Mouse (Mus musculus): Measurements from ENCODE around the gene Vstm4.

The Vstm4 gene

DNA sequence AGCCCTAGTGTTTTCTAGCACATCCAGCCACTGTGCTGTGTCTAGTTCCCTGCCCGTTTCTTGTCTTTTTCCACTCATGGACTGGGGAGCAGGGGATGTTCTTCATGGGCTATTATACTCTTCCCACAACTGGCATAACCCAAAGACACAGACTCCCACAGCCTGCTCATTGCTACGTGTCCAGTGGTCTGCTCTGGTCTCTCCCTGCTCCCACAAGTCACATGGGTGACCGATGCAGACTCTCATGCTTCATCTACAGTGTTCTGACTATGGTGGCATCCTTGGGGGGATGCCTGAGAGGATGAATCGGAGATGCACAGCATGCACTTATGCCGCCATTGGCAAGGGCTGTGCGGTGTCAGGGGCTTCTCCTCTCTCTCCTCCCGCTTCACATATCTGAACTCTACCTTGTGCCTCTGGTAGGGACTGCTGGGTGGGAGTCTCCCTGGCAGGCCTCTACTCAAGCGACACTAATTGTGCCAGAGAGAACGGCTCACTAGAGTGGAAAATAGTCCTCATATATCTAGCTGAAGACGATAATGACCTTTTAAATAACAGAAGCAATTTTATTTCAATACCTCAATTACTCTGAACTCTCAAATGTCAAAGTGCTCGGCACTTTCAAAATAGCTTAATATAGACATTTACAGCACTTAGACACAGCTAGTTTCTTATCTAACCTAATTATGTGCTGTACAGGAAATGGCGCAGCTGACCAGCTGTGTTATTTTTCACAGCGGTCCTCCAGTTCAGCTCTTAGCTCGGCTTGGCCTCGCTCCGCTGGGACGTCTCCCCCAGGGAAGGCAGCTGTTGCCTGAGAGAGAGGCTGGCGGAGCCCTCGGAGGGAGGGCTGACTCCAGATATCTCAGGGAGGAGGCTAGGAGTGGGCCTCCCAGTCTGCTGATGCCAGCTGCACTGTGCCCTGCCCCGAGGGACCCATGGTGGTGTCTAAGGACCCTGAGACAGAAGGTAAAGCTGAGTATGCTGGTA, 94.1 kb downstream of the Vstm4 start:
- peak; percentile 81 for DNase-seq

DNA sequence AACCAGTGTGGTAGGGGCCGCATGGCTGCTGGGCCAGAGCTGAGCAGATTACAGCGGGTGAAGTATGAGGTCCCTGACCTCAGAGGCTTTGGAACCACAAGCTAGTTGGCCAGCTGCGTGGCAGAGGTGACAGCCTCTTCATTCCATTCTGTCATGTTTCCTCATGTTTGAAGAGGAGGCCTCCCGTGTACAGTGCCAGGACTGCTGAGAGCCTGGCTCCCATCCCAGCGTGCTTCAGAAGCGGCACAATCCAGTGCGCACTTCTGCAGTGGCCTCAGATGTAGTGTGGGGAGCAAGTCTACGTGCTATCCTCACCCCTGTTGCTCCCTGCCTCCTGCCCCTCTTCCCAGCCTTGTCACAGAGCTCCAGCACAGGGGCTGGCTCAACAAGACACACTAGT, 99.9 kb downstream of the Vstm4 start:
- peak; percentile 78 for DNase-seq

DNA sequence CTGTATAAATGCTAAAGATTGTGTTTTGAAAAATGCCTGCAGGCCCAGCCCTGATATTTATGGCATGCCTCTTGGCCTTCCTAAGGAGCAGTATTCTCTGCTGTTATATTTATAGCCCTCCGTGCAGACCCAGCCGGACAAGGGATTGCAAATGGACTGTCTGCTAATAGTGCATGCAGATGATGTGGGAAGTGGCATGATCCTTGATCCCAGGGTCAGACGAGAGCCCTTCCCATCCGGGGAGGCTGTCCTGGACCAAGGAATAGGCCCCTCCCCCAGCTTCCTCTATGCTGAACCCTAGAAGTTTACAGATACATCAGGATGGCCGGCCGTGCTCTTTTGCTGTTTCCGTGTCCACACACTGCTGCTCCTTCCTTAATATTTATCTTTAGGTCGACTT, 102.1 kb downstream of the Vstm4 start:
- peak; percentile 64 for DNase-seq

DNA sequence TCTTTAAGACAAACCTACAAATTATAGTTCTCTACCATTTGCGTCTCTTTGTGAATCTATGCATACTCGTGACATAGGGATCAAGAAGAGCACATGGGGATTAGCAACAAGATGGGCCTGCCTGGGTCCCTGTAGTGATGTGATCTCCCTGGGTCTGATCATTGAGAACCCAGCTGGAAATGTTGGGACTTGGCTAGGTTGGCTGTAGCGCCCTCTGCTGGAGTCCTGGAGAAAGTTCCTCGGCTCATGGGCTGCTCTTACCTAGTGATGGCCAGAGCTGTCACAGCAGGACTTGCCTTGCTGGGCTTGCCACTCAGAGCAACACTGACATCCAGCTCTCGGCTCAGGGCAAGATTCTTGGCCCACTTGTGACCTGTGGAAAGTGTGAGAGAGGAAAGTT, 103.9 kb downstream of the Vstm4 start:
- DNase-seq = peak; percentile 81

DNA sequence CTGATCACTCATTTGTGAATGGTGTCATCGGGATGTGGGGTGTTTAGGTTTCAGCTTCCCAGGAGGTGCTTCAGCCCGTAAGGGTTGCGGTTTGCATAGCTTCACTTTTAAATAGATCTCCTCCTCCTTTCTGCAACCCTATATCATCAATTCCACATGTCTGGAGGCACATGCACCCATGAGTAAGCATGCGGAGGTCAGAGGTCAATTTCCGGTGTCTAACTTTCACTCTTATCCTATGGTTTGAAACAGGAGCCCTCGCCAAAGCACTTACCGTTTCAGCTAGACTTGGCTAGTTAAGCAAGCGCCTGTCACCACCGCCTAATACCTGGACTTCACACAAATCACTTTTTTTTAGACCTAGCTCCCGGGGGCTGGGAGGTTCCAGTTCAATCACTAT, 108.2 kb downstream of the Vstm4 start:
- DNase-seq = no peak

DNA sequence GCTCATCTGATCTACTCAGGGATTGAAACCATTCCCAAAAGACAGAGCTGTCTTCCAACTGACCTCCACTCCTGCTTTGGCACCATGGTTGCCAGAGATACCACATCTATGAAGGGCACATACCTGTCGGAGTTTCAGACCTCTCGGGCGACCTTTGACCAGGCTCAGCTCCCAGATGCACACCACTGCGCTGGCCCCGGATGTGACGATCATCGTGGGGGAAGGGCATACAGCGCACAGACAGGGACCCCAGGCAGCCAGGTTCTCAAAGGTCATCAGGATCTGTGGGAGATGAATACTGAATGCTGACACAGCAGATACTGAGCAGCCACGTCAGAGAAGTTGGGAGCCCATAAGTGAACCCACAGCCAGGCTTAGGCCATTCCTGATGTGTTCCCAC, 114.1 kb downstream of the Vstm4 start:
- DNase-seq = no peak

DNA sequence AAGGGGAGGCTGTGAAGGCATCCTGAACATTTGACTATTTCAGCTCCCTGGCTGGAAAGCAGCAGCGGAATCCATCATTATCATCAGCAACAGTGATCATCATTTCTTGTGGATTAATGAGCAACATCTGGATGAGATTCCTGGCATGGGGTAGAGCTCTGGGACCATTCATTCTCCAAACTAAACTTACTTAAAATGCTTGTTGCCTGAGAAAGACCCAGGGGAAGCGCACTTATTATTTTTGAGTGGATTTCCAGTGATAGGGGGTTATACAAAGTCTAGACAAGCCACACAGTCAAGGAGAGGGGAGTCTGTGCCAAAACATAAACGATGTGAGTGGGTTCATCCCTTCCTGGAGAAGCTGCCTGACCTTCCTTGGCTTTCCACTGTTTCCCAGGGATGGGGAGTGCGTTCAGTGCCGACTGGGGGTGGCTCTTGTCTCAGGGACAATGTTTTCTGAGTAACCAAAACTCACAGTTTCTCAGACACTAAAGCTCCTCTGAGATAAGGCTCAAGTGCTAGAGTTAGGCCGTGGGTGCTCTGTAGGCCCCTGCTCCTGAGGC, 127.7 kb downstream of the Vstm4 start:
- DNase-seq = no peak

DNA sequence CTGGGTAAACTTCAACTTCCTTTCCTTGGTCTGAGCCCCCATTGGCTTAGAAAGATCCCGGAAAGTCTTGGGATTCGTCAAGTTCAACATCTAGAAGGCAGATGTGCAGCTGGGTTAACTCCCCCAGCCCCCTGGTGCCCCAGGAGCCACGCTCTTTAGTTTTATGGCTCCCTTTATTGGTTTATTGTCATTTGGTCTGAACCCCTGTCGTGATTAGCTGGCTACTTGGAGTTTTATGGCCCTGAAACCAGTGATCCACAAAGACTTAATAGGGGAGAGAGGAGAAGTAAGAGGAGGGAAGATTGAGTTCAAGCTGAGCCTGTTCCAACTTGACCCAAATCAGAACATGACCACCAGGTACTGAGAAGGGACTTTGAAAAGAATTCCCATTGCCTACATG, 130.1 kb downstream of the Vstm4 start:
- DNase-seq = no peak

All from lung, postnatal 10 days (tissue).